Mouse (Mus musculus) olfactory bulb, adult 2 months (tissue): ENCODE results near the gene Anks1.

Experiments
- CTCF ChIP-seq: fragments of 200-500 bp; IDR thresholded peaks from 2 replicates; pipeline ENCODE4 v1.5.1; 2012; ENCODE audit warnings: low read depth, mild to moderate bottlenecking, low read length, moderate library complexity; ENCODE audit not compliant: insufficient read depth
- POLR2A ChIP-seq: fragments of 200-500 bp; IDR thresholded peaks from 2 replicates; pipeline ENCODE4 v1.6.1; 2012; ENCODE audit warnings: mild to moderate bottlenecking, low read depth, low read length, moderate library complexity; ENCODE audit not compliant: insufficient read depth

DNA sequence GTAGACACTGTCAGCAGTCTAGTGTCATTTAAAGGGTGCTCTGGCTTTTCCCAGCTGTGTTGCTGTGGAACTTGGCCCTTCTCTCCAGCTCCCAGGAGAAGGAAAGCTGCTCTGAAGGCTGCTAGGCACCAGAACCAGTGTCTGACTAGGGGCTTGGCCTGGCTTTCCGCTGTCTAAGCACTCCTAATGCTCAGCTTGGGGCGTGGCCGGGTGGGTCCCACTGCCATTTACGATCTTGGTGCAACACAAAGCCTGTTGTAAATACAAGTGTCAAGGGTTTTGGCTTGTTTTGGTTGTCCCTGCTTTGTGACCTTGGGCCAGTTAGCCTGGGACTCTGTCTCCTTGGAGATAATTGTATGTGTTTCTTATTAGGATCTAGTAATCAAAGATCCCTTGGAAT, 31.2 kb downstream of the Anks1 start:
- TF ChIP-seq CTCF, result no peak
- no peak for TF ChIP-seq POLR2A
